Mouse (Mus musculus) midbrain, embryonic 14.5 days (tissue): Measurements from ENCODE around the gene Limch1. TPM values are rescaled to one million over a fixed set of nuclear protein-coding genes. Genes with fewer than 3 reads are reported as not detected.

Experiments used
- ATAC-seq: fragments of 200-750 bp; cut with Nextera tagmentation; 2 replicates; pipeline ENCODE4 v1.8.0; 2017; ENCODE audit warnings: moderate number of reproducible peaks, moderate library complexity; ENCODE audit not compliant: low FRiP score, low TSS enrichment
- DNase-seq: peaks from one replicate; pipeline ENCODE4 v3.0.0-alpha.2; 2015
- H3K27ac ChIP-seq: fragments of 300-500 bp; sonication (generic); replicated peaks from 2 replicates; pipeline ENCODE4 v1.5.1; 2014; ENCODE audit warnings: mild to moderate bottlenecking, low read depth, low read length, moderate library complexity
- H3K27me3 ChIP-seq: fragments of 300-500 bp; sonication (generic); 2 replicates; pipeline ENCODE4 v1.6.1; 2014; ENCODE audit warnings: low read length, control low read depth, mixed read lengths; ENCODE audit not compliant: control insufficient read depth, insufficient read depth
- H3K36me3 ChIP-seq: fragments of 300-500 bp; sonication (generic); 2 replicates; pipeline ENCODE4 v1.6.1; 2014; ENCODE audit warnings: low read length, control low read depth; ENCODE audit not compliant: control insufficient read depth, insufficient read depth
- H3K4me1 ChIP-seq: fragments of 300-500 bp; sonication (generic); 2 replicates; pipeline ENCODE4 v1.6.1; 2014; ENCODE audit warnings: mild to moderate bottlenecking, antibody characterized with exemption, low read length, control low read depth; ENCODE audit not compliant: control insufficient read depth, insufficient read depth
- H3K4me2 ChIP-seq: fragments of 300-500 bp; sonication (generic); 2 replicates; pipeline ENCODE4 v1.6.1; 2014; ENCODE audit warnings: mild to moderate bottlenecking, low read length, moderate library complexity
- H3K4me3 ChIP-seq: fragments of 300-500 bp; sonication (generic); replicated peaks from 2 replicates; pipeline ENCODE4 v1.5.1; 2014; ENCODE audit warnings: low read depth, low read length
- H3K9ac ChIP-seq: fragments of 300-500 bp; sonication (generic); replicated peaks from 2 replicates; pipeline ENCODE4 v1.6.1; 2014; ENCODE audit warnings: mild to moderate bottlenecking, low read length, moderate library complexity
- H3K9me3 ChIP-seq: fragments of 300-500 bp; sonication (generic); 2 replicates; pipeline ENCODE4 v1.6.1; 2016; ENCODE audit warnings: low read length, control low read depth, mixed read lengths; ENCODE audit not compliant: control insufficient read depth
- WGBS: fragments of 180-500 bp; shearing (Covaris S2); extraction: QIAGEN DNeasy Blood & Tissue Kit; methylation state at CpG from one replicate; pipeline ENCODE4 v1.1.7; 2014; 5-methylcytosine and 5-hydroxymethylcytosine counted together
- polyA plus RNA-seq: library from polyadenylated mRNA; unstranded; fragments of >200 nt; fragmentation: Nextera tagmentation; extraction: Ambion mirVana; gene quantifications from 2 replicates; pipeline ENCODE4 v1.2.1, GENCODE M21; 2014

Gene Limch1
- polyA plus RNA-seq, 1 experiment from 2014 or later = 56.5 TPM

GRCm38 (mm10) chr5:67011985-67012384 is 266.4 kb downstream of the Limch1 start:
- no peaks in the 10 kb centered on the region for H3K27me3 ChIP-seq
- no peak overlapping the region for H3K4me3 ChIP-seq
- no peak overlapping the region for H3K27ac ChIP-seq
- DNase-seq (no peak), ATAC-seq (no peak)
- H3K36me3 ChIP-seq = peaks cover 13% of the 10 kb centered on the region; the same call in 1 of the 2 replicates
- H3K9me3 ChIP-seq = no peaks in the 10 kb centered on the region
- H3K4me2 ChIP-seq = no peak overlapping the region
- no peaks in the 10 kb centered on the region for H3K4me1 ChIP-seq
- WGBS = 84% methylated on average over 4 of the region's 4 CpGs
- H3K9ac ChIP-seq = no peak overlapping the region

- 87% methylated on average over 3 of the region's 3 CpGs for WGBS
- no peak for ATAC-seq
These were observed 268.3 kb downstream of the Limch1 start for GRCm38 (mm10) chr5:67013926-67014325.

GRCm38 (mm10) chr5:67016450-67016849 is 270.8 kb downstream of the Limch1 start:
- ATAC-seq (no peak; the same call in 1 of the 2 replicates), DNase-seq (peak; percentile 90)
- Histone ChIP-seq H3K27me3 (no peaks in the 10 kb centered on the region), H3K4me1 (no peaks in the 10 kb centered on the region), H3K9me3 (no peaks in the 10 kb centered on the region), H3K27ac (no peak overlapping the region), H3K4me2 (no peak overlapping the region), H3K9ac (no peak overlapping the region), H3K36me3 (peaks cover 17% of the 10 kb centered on the region; the same call in 1 of the 2 replicates), H3K4me3 (no peak overlapping the region)
- WGBS = 12% methylated on average over 7 of the region's 7 CpGs

More at GRCm38 (mm10) chr5:67013926-67014325, 268.3 kb downstream of the Limch1 start:
- Histone ChIP-seq H3K4me3 (no peak overlapping the region), H3K27ac (no peak overlapping the region), H3K9ac (no peak overlapping the region), H3K36me3 (peaks cover 16% of the 10 kb centered on the region; the same call in 1 of the 2 replicates), H3K27me3 (no peaks in the 10 kb centered on the region), H3K4me1 (no peaks in the 10 kb centered on the region), H3K9me3 (no peaks in the 10 kb centered on the region), H3K4me2 (no peak overlapping the region)
- no peak for DNase-seq

- H3K4me2 ChIP-seq = no peak overlapping the region
- H3K9me3 ChIP-seq = no peaks in the 10 kb centered on the region
- peaks cover 34% of the 10 kb centered on the region for H3K36me3 ChIP-seq
- H3K27me3 ChIP-seq = no peaks in the 10 kb centered on the region
- ATAC-seq (no peak), DNase-seq (peak; percentile 16)
- H3K9ac ChIP-seq = no peak overlapping the region
- H3K4me1 ChIP-seq = peaks cover 4% of the 10 kb centered on the region
- WGBS = 90% methylated on average over 10 of the region's 10 CpGs
- H3K4me3 ChIP-seq = no peak overlapping the region
- H3K27ac ChIP-seq = no peak overlapping the region
These were observed 278.9 kb downstream of the Limch1 start for GRCm38 (mm10) chr5:67024459-67025050.

GRCm38 (mm10) chr5:67025095-67025494 is 279.5 kb downstream of the Limch1 start:
- ATAC-seq = no peak
- Histone ChIP-seq H3K4me3 (no peak overlapping the region), H3K27ac (no peak overlapping the region), H3K9ac (no peak overlapping the region), H3K4me2 (no peak overlapping the region), H3K27me3 (no peaks in the 10 kb centered on the region), H3K4me1 (peaks cover 4% of the 10 kb centered on the region), H3K9me3 (no peaks in the 10 kb centered on the region), H3K36me3 (peaks cover 39% of the 10 kb centered on the region)
- 85% methylated on average over 8 of the region's 8 CpGs for WGBS
- DNase-seq = no peak

GRCm38 (mm10) chr5:67025581-67025980 is 280.0 kb downstream of the Limch1 start:
- no peak overlapping the region for H3K9ac ChIP-seq
- H3K9me3 ChIP-seq = no peaks in the 10 kb centered on the region
- DNase-seq (no peak), ATAC-seq (no peak)
- whole genome bisulfite sequencing = 81% methylated on average over 8 of the region's 10 CpGs
- no peak overlapping the region for H3K4me3 ChIP-seq
- no peak overlapping the region for H3K27ac ChIP-seq
- peaks cover 44% of the 10 kb centered on the region for H3K36me3 ChIP-seq
- H3K27me3 ChIP-seq = no peaks in the 10 kb centered on the region
- H3K4me1 ChIP-seq = peaks cover 4% of the 10 kb centered on the region
- no peak overlapping the region for H3K4me2 ChIP-seq

GRCm38 (mm10) chr5:67028786-67029185 is 283.2 kb downstream of the Limch1 start:
- no peak overlapping the region for H3K4me2 ChIP-seq
- H3K4me3 ChIP-seq = no peak overlapping the region
- no peaks in the 10 kb centered on the region for H3K27me3 ChIP-seq
- H3K9me3 ChIP-seq = no peaks in the 10 kb centered on the region
- H3K4me1 ChIP-seq = peaks cover 4% of the 10 kb centered on the region
- H3K27ac ChIP-seq = no peak overlapping the region
- DNase-seq (peak; percentile 62), ATAC-seq (no peak; the same call in 1 of the 2 replicates)
- WGBS = 52% methylated on average over 16 of the region's 16 CpGs
- peaks cover 52% of the 10 kb centered on the region for H3K36me3 ChIP-seq
- H3K9ac ChIP-seq = no peak overlapping the region

GRCm38 (mm10) chr5:67029946-67030345 is 284.3 kb downstream of the Limch1 start:
- no peaks in the 10 kb centered on the region for H3K9me3 ChIP-seq
- no peak for DNase-seq
- WGBS = 54% methylated on average over 3 of the region's 3 CpGs

GRCm38 (mm10) chr5:67032601-67033000 is 287.0 kb downstream of the Limch1 start:
- Histone ChIP-seq H3K9me3 (no peaks in the 10 kb centered on the region), H3K4me2 (no peak overlapping the region), H3K9ac (no peak overlapping the region), H3K4me1 (peaks cover 4% of the 10 kb centered on the region), H3K36me3 (peaks cover 62% of the 10 kb centered on the region), H3K4me3 (no peak overlapping the region), H3K27ac (no peak overlapping the region), H3K27me3 (no peaks in the 10 kb centered on the region)
- 82% methylated on average over 7 of the region's 7 CpGs for WGBS
- ATAC-seq (no peak), DNase-seq (no peak)

More at GRCm38 (mm10) chr5:67029946-67030345, 284.3 kb downstream of the Limch1 start:
- H3K9ac ChIP-seq = no peak overlapping the region
- ATAC-seq = no peak
- no peak overlapping the region for H3K27ac ChIP-seq
- no peak overlapping the region for H3K4me2 ChIP-seq
- no peaks in the 10 kb centered on the region for H3K27me3 ChIP-seq
- peaks cover 4% of the 10 kb centered on the region for H3K4me1 ChIP-seq
- H3K4me3 ChIP-seq = no peak overlapping the region
- H3K36me3 ChIP-seq = peaks cover 57% of the 10 kb centered on the region
